Mouse (Mus musculus) E14TG2a.4 (cell line): ENCODE data around the gene Abcb5.

Experiments
- CTCF ChIP-seq: conservative IDR thresholded peaks from 2 replicates; pipeline ENCODE4 v1.5.1; 2014; ENCODE audit warnings: low read length
- NANOG ChIP-seq: IDR thresholded peaks from 2 replicates; pipeline ENCODE4 v1.6.1; 2014; ENCODE audit warnings: borderline replicate concordance, low read length, mixed read lengths
- POU5F1 ChIP-seq: IDR thresholded peaks from 2 replicates; pipeline ENCODE4 v1.6.1; 2014; ENCODE audit warnings: low read length, borderline replicate concordance

DNA sequence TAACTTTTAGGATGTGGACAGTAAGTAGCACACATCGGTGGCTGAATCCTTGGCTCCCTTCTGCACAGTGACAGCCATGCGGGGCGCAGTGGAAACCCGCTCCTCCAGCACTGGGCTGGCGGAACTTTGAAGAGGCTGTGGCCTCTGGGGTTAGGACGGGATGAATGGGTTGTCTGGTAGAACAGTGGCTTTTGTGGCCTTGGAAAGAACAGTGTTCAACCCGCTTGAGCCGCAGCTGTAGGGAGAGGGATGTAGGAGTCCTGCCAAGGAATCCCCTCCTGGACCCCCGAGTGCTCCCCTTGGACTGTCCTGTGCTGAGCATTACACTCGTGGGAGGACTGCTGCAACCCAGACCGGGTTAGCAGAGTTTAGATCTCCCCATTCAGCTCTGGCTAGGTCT, 116.2 kb downstream of the Abcb5 start:
- TF ChIP-seq NANOG (no peak), CTCF (no peak), POU5F1 (no peak)
